Mouse (Mus musculus) E14TG2a.4 (cell line): Measurements from ENCODE around the gene Camk2n1.
A peak's percentile ranks its signal among the peaks of the same experiment; 100 is the strongest.

Source experiments
- CTCF ChIP-seq: conservative IDR thresholded peaks from 2 replicates; pipeline ENCODE4 v1.5.1; 2014; ENCODE audit warnings: low read length
- NANOG ChIP-seq: IDR thresholded peaks from 2 replicates; pipeline ENCODE4 v1.6.1; 2014; ENCODE audit warnings: borderline replicate concordance, low read length, mixed read lengths
- POU5F1 ChIP-seq: IDR thresholded peaks from 2 replicates; pipeline ENCODE4 v1.6.1; 2014; ENCODE audit warnings: low read length, borderline replicate concordance

- TF ChIP-seq CTCF (peak; percentile 82), NANOG (no peak), POU5F1 (no peak)
These were observed 27.1 kb upstream of the Camk2n1 start for GRCm38 (mm10) chr4:138426778-138427705.
